Mouse (Mus musculus) bone marrow macrophage, adult 2 months (primary cell): ENCODE measurements around the gene Gm20388. TPM values are rescaled to one million over a fixed set of nuclear protein-coding genes. Genes with fewer than 3 reads are reported as not detected.

ENCODE experiments used
- H3K27ac ChIP-seq: 2 replicates; pipeline ENCODE4 v1.5.1; 2012; ENCODE audit warnings: low read depth, low read length; ENCODE audit not compliant: insufficient read depth
- H3K4me1 ChIP-seq: 2 replicates; pipeline ENCODE4 v1.6.1; 2012; ENCODE audit warnings: low read length; ENCODE audit not compliant: control insufficient read depth, insufficient read depth
- H3K4me3 ChIP-seq: 2 replicates; pipeline ENCODE4 v1.5.1; 2012; ENCODE audit warnings: mild to moderate bottlenecking, low read length, moderate library complexity; ENCODE audit not compliant: insufficient read depth
- CTCF ChIP-seq: IDR thresholded peaks from 2 replicates; pipeline ENCODE4 v1.5.1; 2012; ENCODE audit warnings: low read depth, mild to moderate bottlenecking, low read length, moderate library complexity
- POLR2A ChIP-seq: IDR thresholded peaks from 2 replicates; pipeline ENCODE4 v1.6.1; 2012; ENCODE audit warnings: mild to moderate bottlenecking, low read depth, low read length, borderline replicate concordance
- polyA plus RNA-seq: library from polyadenylated mRNA; stranded (reverse); fragments of >200 nt; gene quantifications from 2 replicates; pipeline ENCODE4 v1.2.4, GENCODE M21; 2012; ENCODE audit not compliant: missing spikeins, insufficient read depth, insufficient read length

The Gm20388 gene
- polyA plus RNA-seq, 1 experiment, result 32.7 TPM

DNA sequence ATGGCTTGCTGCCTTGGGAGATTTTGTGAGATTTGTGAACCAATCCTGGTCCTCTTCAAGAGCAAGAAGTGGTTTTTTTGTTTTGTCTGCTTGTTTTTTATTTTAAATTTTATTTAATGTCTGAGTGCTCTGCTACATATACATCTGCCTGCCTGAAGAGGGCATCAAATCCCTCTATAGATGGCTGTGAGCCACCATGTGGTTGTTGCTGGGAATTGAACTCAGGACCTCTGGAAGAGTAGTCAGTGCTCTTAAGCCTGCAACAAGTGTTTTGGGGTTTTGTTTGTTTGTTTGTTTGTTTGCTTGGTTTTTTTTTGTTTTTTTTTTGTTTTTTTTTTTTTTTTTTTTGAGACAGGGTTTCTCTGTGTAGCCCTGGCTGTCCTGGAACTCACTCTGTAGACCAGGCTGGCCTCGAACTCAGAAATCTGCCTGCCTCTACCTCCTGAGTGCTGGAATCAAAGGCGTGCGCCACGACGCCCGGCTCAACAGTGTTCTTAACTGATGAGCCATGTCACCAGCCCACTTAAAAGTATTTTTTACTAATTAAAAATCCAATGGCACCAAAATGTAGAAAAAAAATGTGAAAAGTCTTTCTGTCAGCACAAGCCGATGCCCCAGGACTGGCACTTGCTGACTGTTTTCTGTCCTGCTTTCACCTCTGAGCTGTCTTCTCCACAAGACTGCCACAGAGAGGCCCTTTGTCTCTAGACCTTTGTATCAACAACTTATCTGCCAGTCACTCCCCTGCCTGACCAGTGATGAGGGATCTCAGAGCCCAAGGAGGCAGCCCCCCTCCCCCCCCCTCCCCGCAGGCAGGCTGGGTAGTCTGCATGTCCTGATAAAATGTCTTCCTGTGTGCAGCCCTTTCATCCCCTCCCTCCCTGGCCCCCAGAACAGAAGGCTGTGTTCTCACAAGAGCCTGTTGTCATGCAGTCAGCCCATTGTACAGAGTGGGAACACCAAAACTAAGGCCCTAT lies 3505.6 kb downstream of the Gm20388 start:
- no peak overlapping the region for H3K27ac ChIP-seq
- H3K4me3 ChIP-seq, result no peak overlapping the region
- no peaks in the 10 kb centered on the region for H3K4me1 ChIP-seq
- TF ChIP-seq CTCF, result no peak
- no peak for TF ChIP-seq POLR2A

DNA sequence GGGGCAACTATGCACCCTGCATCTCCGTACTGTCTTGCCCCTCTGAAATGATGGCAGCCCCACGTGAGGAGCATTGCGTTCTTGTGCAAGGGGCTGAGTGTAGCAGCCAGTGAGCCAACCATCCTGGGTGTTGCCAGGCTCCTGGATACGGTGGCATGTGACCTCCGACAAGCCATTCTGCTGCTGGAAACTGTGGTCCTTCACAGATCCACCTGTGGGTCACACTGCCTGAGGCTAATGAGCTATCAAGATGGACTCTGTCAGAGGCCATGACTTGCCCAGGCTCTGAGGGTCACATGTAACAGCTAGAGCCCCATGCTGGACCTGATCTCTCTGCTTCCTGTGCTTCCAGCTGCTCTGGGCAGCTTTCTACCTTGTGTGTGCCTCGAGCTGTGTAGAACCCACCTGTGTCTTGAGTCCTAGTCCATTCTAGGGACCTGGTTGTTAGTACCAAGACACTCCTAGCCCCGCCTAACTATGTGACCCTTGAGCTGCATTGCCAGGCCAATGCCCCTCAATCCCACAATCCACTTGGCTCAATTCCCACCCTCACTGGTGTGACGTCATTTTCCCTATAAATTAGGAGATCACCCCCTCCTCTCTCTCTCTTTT lies 3506.4 kb downstream of the Gm20388 start:
- H3K4me1 ChIP-seq, result no peaks in the 10 kb centered on the region
- H3K4me3 ChIP-seq, result no peak overlapping the region
- no peak for TF ChIP-seq POLR2A
- TF ChIP-seq CTCF, result no peak
- no peak overlapping the region for H3K27ac ChIP-seq

DNA sequence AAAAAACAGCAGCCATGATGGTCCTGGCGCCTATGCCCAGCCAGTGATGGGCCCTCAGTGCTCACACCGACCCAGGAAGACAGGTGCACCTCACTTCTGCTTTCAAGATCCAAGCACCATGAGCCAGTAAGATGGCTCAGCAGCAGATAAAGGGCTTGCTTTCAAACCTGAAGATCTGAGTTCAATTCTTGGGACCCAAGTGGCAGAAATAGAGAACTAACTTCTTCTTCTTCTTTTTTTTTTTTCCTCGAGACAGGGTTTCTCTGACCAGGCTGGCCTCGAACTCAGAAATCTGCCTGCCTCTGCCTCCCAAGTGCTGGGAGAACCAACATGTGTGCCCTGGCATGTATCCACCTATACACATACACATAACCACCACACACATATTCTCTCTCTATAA lies 3509.1 kb downstream of the Gm20388 start:
- H3K4me3 ChIP-seq, result no peak overlapping the region
- no peaks in the 10 kb centered on the region for H3K4me1 ChIP-seq
- TF ChIP-seq POLR2A (no peak), CTCF (no peak)
- H3K27ac ChIP-seq, result no peak overlapping the region

DNA sequence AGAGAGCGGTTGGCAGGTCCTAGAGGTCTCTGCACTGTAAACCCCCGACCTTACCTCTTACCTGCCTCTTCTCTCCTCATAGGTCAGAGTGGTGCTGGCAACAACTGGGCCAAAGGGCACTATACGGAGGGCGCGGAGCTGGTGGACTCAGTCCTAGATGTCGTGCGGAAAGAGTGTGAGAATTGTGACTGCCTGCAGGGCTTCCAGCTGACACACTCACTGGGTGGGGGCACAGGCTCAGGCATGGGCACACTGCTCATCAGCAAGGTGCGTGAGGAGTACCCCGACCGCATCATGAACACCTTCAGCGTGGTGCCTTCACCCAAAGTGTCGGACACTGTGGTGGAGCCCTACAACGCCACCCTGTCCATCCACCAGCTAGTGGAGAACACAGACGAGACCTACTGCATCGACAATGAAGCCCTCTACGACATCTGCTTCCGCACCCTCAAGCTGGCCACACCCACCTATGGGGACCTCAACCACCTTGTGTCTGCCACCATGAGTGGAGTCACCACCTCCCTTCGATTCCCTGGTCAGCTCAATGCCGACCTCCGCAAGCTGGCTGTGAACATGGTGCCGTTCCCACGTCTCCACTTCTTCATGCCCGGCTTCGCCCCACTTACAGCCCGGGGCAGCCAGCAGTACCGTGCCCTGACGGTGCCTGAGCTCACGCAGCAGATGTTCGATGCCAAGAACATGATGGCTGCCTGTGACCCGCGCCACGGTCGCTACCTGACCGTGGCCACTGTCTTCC lies 3510.1 kb downstream of the Gm20388 start:
- TF ChIP-seq POLR2A (no peak), CTCF (no peak)
- H3K4me3 ChIP-seq, result no peak overlapping the region
- H3K27ac ChIP-seq, result no peak overlapping the region
- no peaks in the 10 kb centered on the region for H3K4me1 ChIP-seq

DNA sequence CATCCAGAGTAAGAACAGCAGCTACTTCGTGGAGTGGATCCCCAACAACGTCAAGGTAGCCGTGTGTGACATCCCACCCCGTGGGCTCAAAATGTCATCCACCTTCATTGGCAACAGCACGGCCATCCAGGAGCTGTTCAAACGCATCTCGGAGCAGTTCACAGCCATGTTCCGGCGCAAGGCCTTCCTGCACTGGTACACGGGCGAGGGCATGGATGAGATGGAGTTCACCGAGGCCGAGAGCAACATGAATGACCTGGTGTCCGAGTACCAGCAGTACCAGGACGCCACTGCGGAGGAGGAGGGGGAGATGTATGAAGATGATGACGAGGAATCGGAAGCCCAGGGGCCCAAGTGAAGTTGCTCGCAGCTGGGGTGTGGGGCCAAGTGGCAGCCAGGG lies 3510.7 kb downstream of the Gm20388 start:
- no peak overlapping the region for H3K27ac ChIP-seq
- TF ChIP-seq CTCF (no peak), POLR2A (no peak)
- no peaks in the 10 kb centered on the region for H3K4me1 ChIP-seq
- H3K4me3 ChIP-seq, result no peak overlapping the region

DNA sequence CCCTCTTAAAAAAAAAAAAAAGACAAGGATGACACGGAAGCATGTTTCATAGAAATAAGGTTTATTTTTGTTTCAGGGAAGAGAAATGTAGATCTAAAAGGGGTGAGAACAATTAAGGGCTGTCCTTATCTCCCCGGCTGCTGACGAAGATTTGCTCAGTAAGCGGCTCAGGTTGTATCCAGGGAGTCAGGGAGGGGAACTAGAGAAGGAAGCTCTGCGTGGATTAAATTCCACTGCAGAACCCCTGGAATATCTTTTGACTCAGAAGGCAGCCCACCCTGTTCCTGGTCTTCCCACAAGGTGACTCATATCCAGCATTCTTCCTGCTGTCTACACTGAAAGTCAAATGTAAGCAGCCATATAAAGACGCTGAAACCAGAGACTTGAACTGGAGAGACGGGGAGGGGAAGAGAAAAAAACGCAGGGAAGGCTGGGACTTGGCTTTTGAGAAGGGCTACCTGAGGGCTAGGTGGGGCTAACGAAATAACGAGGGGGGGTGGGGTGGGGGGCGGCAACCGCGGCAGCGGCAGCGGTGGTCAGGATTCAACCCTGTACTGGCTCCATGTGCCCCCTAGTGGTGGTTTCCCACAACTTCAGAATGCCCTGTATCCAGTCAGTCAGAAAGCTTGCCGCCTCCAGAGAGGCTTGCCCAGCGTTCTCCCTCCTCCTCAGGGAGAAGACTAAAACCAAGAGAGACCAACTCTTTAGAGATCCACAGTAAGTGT lies 3511.6 kb downstream of the Gm20388 start:
- Histone ChIP-seq H3K4me3 (no peak overlapping the region), H3K27ac (no peak overlapping the region), H3K4me1 (no peaks in the 10 kb centered on the region)
- no peak for TF ChIP-seq POLR2A
- peak; percentile 73 for TF ChIP-seq CTCF

DNA sequence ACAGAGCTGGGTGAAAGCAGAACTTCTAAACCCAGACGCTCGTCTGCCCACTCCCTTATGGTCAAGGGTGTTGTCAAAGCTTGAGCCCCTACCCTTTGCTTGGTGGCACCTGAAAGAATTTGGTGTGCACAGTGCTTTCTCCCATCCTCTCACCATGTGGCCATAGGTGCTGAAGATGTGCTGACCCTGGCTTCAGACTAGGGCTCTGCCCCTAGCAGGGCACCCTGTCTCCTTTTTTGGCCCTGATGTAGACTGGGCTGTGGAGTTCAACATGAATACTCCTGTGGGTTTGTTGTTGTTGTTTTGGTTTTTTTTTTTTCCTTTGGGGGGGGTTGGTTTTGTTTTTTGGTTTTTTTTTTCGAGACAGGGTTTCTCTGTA lies 3512.1 kb downstream of the Gm20388 start:
- no peak overlapping the region for H3K27ac ChIP-seq
- no peak overlapping the region for H3K4me3 ChIP-seq
- TF ChIP-seq CTCF (no peak), POLR2A (no peak)
- no peaks in the 10 kb centered on the region for H3K4me1 ChIP-seq

DNA sequence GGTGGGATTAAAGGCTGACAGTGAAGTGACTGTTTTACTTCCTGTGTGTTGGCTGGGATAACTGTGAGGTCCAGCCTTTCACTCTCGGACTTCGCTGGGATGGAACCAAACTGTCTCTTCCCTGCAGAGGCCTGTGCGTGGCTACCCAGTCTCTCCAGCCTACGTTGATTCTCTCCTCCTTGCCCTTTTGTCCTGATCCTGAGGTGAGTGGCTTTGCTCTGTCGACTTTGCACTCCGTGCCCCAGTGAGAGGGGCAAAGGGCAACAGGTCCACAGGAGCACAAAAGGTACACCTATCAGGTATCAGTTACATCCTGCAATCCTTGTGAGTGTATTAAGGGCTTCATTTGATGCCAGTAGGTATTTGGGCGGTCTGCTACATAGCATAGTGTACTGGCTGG lies 3512.8 kb downstream of the Gm20388 start, which contains the start of gene Def8:
Def8 (plus strand) TSS at position 87 of the 400 bp plus-strand sequence.
- no peak for TF ChIP-seq CTCF
- H3K4me1 ChIP-seq, result no peaks in the 10 kb centered on the region
- H3K27ac ChIP-seq, result no peak within 1 kb of the TSS
- H3K4me3 ChIP-seq, result no peak within 1 kb of the TSS

DNA sequence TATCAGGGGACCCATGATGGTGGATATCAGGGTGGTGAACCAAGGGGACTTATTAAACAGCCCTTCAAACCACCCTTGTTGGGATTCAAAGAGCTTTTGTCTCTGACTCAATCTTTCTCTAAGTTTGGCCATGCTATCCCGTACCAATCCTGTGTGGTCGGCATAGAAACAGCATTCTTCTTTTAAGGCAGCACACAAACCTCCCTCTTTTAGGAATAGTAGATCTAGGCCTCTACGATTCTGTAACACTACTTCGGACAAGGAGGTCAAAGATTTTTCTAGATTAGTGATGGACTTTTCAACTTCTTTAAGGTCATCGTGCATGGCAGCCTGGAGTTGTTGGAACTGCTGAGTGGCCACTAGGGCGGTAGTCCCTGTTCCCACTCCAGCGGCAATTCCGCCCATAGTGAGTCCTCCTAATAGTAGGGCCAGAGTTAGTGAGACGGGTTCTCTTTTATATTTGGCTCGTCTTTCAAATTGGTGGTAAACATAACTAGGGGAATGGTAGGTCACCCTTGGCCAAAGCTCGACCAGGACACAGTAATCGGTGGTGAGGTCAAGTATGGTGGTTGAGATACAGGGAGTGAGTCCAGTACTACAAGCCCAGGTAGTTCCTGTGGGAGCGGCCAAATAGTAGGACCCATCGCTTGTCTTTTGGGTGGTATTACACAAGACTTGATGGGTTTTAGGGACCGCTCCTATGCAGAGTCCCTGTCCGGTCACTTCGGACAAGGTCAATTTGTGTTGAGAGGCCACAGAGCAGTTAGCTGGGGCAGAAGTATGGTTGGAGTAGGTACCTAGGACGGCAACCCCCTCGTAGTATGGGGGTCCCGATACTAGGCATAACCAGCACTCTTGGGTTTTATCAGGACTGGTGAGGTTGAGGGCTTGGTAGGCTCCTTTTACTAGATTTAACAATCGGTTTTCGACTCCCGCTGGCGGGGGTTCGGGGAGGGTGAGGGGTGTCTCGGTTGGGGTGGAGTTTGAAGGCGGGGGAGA lies 3516.2 kb downstream of the Gm20388 start:
- Histone ChIP-seq H3K27ac (no peak overlapping the region), H3K4me3 (no peak overlapping the region; the same call in 1 of the 2 replicates), H3K4me1 (no peaks in the 10 kb centered on the region)
- no peak for TF ChIP-seq POLR2A
- no peak for TF ChIP-seq CTCF
